Mouse (Mus musculus): Measurements from ENCODE around the gene Ip6k3.
A peak's percentile ranks its signal among the peaks of the same experiment; 100 is the strongest.

Ip6k3 gene

DNA sequence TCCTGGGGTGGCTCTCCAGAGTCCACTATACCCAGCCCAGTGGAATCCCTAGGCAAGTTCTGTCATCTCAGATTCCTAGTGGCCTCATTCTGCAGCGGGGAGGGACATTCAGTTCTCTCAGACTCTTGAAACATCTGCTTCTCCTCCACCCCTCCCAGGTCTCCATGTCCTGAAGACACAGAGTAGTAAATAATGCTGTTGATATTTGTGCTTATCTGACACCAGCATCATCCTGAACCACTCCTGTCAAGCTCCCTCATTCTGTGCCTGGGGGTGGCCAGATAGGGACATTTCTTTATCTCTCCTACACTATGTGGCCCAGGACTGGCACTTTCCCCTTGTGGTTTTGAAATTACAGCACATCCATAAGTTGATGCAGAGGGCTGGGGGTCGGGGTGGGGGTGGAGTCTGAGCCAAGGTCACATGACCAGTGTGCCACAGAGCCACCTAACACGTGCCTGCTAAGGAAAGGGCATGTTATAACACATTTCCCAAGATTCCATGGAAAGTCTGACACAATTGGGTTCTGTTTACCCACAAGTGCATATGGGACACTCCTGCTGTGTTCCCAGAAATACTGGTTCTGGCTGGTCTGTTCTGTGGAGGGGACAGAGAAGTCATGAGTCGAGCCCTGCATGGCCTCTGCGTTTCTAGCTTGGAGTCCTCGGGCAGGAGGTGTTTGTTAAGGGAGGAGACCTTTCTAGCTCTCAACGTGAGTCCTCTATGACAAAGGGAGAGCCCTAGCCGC, 14.4 kb downstream of the Ip6k3 start:
- no peak for DNase-seq (ENCODE audit: low spot score)

DNA sequence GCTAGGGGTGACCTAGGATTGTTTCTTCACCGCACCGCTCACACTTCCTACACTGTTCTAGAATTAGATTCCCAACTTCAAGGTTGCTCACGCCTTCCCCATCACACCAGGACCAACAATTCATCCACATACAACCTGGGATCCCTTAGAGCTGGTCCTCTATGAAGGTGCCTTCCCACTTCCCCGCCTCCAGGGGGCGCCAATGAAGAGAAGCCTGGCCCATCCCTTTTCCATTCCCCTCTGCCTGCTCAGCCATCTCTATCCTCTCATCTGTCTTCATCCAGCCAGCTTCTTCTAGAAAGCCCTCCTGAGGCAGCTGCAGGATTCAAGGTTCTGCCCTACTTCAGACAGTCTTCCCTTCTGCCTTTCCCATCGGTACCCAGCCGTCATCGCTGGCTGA, 16.2 kb downstream of the Ip6k3 start:
- DNase-seq (ENCODE audit: low spot score) = no peak

DNA sequence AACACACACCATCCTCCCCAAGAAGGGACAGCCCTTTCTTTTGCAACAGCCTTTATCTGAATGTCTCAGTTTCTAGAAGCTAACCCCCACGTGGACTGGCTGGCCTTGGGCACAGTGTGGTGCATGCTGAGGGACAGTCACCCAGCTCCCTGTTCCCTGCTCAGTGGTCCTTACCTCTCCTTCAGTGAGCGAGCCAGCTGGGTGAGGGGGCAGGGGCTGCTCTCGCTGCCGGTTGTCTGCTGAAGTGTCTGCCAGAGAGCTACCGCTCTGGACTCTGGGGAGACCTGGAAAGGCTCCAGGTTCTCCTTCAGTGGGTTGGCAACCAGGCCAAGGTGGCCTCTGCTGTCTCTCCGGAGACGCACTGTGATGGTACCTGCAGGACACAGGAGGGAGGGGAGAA, 16.7 kb downstream of the Ip6k3 start:
- DNase-seq (ENCODE audit: low spot score) = no peak

DNA sequence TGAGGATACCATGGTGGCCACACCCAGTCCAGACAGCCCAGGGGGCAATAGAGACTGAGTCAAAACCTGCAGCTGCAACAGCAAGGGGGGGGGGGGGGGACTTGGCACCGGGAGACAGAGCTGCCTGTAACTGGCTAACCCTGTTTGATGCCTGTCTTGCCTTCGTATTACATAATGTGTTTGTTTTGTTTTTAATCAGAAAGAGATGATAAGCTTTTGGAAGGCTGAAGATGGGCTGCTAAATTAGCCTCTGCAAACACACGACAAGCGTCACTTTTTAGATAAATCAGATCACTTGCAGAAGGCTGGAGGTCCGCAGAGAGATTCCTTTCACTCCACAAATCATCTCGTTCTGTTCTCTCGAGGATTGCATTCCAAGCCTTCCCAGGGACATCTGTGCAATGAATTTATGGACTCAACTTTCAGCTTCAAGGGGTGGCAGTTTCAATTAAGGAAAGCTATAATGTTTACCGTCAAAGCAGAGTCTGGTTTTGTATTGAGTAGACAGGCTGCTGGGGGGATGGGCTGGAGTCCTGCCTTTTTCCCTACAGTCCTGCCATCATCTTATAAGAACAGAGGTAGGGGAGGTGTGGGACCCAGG, 21.2 kb downstream of the Ip6k3 start:
- no peak for DNase-seq (ENCODE audit: low spot score)

DNA sequence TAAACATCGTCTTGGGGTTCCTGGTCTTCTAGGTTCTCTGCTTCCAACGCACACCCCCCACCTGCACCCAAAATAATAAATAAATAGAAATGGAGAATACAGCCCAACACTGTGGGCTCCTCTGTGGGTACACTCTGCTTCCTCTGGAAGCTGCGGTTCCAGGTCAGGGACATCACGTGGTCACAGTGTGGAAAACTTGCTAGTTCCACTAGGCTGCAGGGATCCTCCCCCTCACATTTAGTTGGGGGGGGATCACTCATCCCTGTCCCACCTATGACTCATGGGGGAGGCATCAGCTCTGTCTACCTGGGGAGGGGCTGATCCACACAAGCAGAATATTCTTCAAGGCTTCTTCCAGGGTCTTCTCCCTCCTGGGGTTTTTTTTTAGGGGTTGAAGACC, 23.4 kb downstream of the Ip6k3 start:
- DNase-seq (ENCODE audit: low spot score) = no peak

DNA sequence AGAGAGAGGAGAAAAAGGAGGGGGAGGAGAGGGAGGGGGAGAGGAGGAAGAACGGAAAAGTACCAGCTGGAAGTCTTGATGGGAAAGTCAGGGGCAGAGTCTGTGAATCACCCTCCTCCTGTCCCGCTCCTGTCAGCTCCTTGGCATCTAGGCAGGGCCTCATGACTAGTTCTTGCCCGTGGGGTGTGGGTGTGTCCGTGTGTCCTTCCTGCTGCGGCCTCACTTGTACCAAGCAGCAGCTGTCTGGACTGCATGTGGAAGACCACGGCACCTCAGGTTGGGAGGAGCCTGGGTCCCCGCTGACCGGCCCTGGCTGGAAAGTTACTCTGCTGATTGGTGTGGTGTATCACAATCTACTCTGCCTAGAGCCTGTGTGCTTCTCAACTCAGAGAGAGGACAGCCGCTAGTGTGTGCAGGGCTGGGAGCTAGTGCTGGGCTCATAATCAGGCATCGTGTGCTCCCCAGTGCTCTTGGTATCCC, 25.6 kb downstream of the Ip6k3 start:
- no peak for DNase-seq (ENCODE audit: low spot score)

DNA sequence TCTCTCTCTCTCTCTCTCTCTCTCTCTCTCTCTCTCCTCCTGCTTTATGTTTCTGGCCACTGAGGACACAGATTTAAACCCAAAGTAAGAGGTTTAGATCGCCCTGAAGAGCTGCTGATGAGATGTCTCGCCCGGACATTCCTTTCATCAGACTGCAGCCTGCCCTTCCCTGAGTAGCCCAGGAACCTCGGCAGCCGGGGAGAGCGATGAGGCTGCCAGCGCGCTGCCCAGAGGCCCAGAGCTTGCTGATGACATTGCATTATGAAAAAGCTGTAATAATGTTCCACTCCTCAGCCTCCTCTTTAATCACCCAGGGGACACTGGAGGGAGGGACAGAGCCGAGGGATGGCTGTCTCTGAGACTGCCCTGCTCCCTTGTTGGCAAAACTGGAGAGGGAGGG, 27.3 kb downstream of the Ip6k3 start:
- DNase-seq (ENCODE audit: low spot score) = no peak

DNA sequence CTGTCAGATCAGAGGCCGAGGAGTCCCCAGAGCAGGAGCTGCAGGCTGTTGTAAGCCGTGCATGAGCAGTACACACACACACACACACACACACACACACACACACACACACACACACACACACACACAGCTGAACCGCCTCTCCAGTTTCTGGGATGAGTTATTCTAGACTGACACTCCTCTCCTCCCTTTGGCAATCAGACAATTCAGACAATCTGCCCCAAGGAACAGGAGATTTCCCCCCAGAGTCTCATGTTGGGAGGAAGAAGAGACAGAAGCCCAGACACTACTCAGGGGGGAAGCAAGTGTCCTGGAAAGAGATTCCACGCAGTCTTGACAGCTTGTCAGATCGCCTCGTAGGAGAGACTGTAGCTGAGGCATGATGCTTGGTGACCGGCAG, 28.3 kb downstream of the Ip6k3 start:
- no peak for DNase-seq (ENCODE audit: low spot score)

DNA sequence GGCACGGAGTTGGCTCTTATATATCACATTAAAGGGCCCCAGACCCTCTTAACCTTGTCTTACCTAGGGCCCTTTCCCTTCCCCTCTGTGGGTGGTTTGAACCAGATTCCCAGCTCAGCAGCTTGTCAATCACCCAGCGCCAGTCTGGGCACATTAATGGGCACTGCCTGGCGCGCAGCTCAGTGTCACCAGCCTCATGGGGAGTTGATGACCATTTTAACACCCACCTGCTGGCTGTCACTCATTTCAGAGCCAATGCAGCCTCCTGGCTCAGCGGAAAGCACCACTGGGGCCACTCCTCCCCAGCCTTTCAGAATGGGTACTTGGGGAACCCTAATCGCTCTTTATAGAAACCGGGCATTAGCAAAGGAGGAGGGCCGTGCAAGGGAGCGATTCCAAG, 29.2 kb downstream of the Ip6k3 start:
- no peak for DNase-seq (ENCODE audit: low spot score)

GRCm38 (mm10) chr17:27134715-27135114, 32.9 kb downstream of the Ip6k3 start:
- DNase-seq (ENCODE audit: low spot score) = no peak

- DNase-seq (ENCODE audit: low spot score) = no peak
Observed at GRCm38 (mm10) chr17:27134187-27134586, 33.4 kb downstream of the Ip6k3 start.

GRCm38 (mm10) chr17:27133551-27134141, 33.9 kb downstream of the Ip6k3 start, which contains the start of gene Uqcc2:
Uqcc2 (minus strand) TSS chr17:27133916.
- peak; percentile 94 for DNase-seq (ENCODE audit: low spot score)

DNA sequence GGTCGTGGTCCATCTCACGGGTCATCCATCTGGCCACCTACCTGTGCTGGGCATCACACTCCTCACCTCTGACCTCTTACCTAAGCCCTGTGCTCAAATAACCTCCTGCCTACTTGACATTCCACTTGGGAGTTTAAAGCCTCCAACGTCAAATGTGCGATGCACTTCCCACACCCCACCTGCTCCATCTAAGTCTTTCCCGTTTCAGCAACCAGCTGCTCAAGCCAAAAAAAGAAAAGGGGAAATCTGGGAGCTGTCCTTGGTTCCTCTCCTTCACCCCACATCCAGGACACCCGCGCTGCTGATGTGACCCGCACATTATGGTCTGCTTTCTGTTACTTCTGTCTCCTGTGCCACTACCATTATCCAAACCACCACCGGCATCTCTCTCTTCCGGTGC, 35.4 kb downstream of the Ip6k3 start:
- DNase-seq (ENCODE audit: low spot score) = no peak

- peak; percentile 60 for DNase-seq (ENCODE audit: low spot score)
Observed at GRCm38 (mm10) chr17:27131240-27131665, 36.3 kb downstream of the Ip6k3 start.

DNA sequence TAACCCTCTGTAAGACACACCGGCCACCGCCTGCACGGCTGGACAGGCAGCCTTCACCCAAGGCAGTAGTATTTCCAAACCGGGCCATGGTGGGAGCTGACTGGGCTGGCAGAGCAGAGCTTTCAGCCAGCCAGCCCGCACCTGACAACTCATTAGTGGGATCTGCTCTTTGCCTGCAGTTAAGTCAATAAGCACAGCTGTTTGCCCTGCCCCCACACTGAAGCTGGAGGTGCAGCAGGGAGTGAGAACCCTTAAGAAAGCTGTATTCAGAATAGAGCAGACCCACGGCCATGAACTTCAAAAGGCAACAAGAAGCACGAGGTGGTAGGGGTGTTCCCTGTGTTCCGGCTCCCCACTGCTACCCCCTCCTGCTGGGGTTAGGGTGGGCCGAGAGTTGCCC, 37.3 kb downstream of the Ip6k3 start:
- DNase-seq (ENCODE audit: low spot score) = no peak

- no peak for DNase-seq (ENCODE audit: low spot score)
Observed at GRCm38 (mm10) chr17:27129819-27130218, 37.8 kb downstream of the Ip6k3 start.

GRCm38 (mm10) chr17:27129291-27129690, 38.3 kb downstream of the Ip6k3 start:
- DNase-seq (ENCODE audit: low spot score) = no peak

GRCm38 (mm10) chr17:27128189-27128588, 39.4 kb downstream of the Ip6k3 start:
- no peak for DNase-seq (ENCODE audit: low spot score)

DNA sequence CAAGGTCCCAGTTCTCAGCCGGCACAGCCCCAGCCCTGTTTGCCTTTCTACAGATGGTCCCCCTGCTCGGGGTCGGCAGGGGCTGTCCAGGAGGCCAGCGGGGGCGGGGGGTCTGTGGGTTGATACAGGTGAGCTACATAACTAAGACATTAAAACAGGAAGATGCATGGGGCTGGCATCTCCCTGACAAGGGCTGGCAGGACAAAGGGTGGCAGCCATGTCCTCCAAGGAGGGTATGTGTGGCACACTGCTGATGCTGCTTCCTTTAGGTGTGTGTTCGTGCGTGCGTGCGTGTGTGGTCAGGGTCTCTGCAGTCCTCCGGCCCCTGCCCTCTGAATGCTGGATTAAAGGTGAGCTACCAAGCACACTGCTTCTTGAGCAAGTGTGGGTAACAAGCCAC, 40.6 kb downstream of the Ip6k3 start:
- no peak for DNase-seq (ENCODE audit: low spot score)

- DNase-seq (ENCODE audit: low spot score) = no peak
Observed at GRCm38 (mm10) chr17:27125669-27126202, 41.9 kb downstream of the Ip6k3 start.

DNA sequence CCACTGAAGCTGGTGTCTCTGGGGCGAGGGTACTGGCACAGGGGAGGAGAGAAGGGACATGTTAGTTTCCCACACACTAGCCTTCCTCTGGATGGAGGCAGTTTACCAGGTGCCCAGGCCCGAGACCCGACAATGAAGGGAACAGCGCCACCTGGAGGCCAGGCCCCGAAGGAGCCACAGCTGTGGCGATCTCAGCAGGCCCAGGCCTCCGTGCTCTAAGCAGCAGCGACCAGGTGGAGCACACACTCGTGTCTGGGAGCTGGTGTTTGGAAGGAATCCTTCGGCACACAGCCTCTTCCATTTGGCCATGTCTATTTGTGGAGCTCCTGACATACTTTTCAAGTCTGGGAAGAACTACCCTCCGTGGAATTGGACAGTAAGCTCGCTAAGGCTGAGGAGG, 42.4 kb downstream of the Ip6k3 start:
- DNase-seq (ENCODE audit: low spot score) = peak; percentile 67

- DNase-seq (ENCODE audit: low spot score) = no peak
Observed at GRCm38 (mm10) chr17:27123813-27124375, 43.7 kb downstream of the Ip6k3 start.

GRCm38 (mm10) chr17:27123103-27123502, 44.5 kb downstream of the Ip6k3 start:
- DNase-seq (ENCODE audit: low spot score) = no peak

Measured in left cerebral cortex, adult 11 months (tissue).